Mouse (Mus musculus): ENCODE measurements at regions not wholly inside any gene's neighbourhood (a gene's known extent, or its start where the extent isn't known, plus 50 kb on each side); places are given as distances from the start of the nearest gene placed in this dataset.
"Not testable (repeated sequence)": the region's sequence is repeated elsewhere in the genome, so short reads cannot be mapped to it uniquely, and the experiment has no call there.

DNA sequence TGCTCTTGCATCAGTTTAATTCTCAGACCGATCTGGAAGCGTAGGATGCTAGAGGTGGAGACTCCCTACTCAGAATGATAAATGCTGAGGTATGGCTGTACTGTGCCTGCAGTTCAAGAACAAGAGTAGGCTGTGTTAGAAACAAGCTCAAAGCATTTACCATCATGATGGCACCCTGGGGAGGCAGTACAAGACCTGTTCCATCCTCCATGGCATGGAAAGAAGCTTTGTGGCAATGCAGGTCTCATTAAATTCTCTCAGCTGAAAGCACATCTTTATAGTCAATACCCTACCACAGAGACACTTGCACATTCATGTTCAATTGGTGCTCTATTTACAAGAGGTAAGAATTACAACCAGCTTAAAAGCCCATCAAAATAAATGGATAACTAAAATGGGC, 209.5 kb downstream of the Tbl1xr1 start:
- DNase-seq (ENCODE audit: inconsistent age in 2 of 2, low spot score in 1 of 2), result no peak

DNA sequence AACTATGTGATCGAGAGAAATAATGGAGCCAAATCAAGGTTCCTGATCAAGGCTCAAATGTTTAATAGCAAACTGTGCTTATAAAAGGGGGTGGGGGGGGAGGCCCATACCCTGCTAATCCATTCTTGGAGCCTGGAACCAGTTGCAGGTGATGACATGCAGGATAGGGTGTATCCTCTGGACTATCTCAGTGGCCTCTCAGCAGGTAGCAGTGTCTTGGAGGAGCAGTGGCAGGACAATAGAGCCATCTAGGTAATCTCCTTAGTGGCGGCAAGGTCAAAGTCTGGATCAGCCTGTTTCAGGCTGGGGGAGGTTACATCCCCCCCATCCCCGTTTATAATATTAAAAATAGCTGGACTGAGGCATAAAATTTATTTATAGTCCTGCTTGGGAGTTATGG, 217.0 kb downstream of the Tbl1xr1 start:
- no peak for DNase-seq (ENCODE audit: inconsistent age in 2 of 2, low spot score in 1 of 2)

DNA sequence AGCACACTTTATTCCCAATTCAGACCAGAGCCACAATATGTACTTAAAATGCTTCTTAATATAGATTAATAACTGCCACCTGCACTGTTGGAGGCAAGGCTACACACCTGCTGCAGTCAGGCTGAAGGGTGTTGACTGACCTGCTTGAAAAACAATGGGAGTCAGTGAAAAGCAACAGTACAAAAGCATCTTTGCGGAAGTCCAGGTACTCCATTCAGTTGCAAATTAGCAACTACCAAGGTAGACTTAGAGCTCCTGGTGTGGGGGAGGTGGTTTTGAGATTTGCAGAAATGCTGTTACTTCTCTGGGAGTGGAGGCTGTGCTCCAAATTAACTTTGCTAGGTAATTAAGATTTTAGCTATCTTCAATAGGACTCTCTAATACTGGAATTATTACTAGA, 217.6 kb downstream of the Tbl1xr1 start:
- DNase-seq (ENCODE audit: inconsistent age in 2 of 2, low spot score in 1 of 2), result not testable (repeated sequence)

DNA sequence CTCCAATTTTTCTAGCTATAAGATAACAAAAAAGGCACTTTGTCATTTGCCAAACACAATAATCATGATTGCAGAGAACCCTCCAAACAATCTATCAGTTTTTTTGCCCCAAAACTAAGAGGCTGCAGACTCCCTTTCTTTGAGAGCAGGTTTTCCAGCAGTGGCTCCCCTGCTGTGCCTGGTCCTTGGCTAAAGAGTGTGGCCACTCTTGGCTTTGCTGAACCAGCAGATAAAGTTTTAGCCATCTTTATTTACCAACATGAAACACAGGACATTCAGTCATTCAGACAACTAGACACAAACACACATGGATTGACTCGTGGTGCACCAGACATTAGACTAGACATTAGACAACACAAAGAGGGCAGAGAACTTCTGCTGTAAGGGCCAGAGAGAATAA, 220.5 kb downstream of the Tbl1xr1 start:
- DNase-seq (ENCODE audit: inconsistent age in 2 of 2, low spot score in 1 of 2), result not testable (repeated sequence)

DNA sequence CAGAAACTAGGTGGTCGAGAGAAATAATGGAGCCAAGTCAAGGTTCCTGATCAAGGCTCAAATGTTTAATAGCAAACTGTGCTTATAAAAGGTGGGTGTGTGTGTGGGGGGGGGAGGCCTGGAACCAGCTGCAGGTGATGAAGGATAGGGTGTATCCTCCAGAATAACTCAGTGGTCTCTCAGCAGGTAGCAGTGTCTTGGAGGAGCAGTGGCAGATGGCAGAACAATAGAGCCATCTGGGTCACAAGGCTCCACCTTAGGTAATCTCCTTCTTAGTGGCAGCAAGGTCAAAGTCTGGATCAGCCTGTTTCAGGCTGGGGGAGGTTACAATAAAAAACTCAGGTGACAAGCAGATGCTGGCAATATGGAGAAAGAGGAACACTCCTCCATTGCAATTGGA, 221.4 kb downstream of the Tbl1xr1 start:
- not testable (repeated sequence) for DNase-seq (ENCODE audit: inconsistent age in 2 of 2, low spot score in 1 of 2)

DNA sequence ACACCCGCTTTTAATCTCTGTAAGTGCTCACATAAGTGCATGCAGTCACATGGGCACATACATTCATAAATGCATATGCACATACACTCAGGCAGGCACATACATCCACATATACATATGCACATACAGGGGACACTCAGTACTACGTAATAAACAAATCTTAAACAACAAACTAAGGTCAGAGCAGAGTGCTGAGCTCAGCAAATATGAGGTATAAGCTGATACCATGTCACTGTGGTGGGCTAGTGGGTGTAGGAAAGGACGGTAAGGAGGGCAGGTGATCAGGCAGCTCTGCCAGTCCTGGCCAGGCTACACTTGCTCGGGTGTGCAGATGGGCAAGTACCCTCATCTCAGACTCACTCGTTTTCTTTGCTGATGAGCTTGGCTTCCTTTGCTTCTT, 224.1 kb downstream of the Tbl1xr1 start:
- DNase-seq (ENCODE audit: inconsistent age in 2 of 2, low spot score in 1 of 2), result no peak

DNA sequence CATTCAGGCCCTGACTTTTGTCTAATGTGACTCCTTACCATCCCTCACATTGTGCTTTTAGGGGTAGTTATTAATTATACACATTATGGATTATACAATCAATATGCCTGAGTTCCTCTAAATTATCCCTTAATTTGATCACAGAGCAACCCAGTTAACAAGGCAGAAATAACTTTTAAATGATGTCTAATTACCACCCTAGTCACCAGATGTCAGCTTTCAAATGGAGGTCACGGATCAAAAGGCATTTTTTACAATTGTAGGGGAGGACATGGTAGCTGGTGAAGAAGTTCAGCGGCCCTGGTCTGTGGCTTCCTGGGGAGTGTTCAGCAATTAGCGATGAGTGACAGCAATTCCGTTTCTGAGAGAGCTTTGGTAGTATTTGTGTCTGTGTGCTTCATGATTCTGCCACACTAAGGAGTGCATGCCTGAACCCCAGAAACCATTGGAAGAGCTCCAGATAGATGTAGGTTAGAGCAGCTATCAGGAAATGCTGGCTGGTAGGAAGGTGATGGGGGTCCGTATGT, 225.6 kb downstream of the Tbl1xr1 start:
- no peak for DNase-seq (ENCODE audit: inconsistent age in 2 of 2, low spot score in 1 of 2)

DNA sequence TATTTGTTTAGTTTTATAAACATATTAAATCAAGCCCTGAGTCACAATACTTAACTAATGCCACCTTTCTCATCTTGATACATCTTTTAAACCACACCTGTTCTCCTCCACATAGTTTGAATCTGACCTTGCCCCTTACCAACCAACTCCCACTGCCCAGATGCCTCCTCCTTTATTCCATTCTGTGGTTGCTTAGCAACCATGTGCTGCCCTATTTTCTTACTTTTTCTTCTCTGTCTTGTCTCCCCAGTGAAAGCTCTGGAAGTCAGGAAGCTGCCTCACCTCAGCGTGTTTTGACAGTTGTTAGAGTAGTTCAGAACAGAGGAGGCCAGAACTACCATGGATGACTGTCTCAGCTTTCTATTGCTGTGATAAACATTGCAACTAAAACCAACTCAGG, 227.7 kb downstream of the Tbl1xr1 start:
- no peak for DNase-seq (ENCODE audit: inconsistent age in 2 of 2, low spot score in 1 of 2)

DNA sequence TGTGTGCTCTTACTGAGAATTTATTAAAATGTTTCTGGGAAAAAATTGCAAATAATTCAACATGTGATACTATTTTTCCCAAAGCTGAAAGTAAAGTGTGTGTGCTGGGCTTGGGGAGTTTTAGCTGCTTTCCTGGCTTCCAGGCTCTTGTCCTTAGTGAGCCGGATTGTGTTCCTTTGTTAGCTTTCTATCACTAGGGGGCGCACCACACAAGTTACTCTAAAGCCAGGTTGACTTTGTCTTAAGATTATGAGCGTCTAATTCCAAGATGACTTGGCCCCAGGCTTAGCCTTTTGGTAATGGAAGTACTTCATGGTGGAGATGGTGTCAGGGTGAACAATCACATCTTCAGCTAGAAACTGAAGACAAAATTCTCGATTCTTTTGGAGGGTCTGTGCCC, 230.2 kb downstream of the Tbl1xr1 start:
- DNase-seq (ENCODE audit: inconsistent age in 2 of 2, low spot score in 1 of 2), result peak in 1 of 2 experiments; percentile 54

DNA sequence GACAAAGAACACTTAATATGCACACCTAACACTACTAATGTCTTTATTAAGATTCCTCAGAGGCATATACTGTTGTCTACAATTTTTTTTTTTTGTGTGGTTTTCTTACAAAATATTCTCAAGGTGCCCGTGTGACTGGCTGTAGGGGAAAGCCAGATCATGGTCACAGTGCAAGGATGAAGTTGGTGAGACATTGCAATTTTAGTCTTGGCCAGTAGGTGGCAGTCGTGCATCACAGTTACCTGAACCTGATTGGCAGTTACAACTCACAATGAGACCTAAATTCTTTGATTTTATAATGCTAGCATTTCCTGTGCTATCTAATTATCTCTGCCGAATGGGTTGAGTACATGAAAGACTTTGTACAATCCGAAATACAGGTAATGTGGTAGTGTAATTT, 232.5 kb downstream of the Tbl1xr1 start:
- peak; percentile 46 to 88 for DNase-seq (ENCODE audit: inconsistent age in 2 of 2, low spot score in 1 of 2)

DNA sequence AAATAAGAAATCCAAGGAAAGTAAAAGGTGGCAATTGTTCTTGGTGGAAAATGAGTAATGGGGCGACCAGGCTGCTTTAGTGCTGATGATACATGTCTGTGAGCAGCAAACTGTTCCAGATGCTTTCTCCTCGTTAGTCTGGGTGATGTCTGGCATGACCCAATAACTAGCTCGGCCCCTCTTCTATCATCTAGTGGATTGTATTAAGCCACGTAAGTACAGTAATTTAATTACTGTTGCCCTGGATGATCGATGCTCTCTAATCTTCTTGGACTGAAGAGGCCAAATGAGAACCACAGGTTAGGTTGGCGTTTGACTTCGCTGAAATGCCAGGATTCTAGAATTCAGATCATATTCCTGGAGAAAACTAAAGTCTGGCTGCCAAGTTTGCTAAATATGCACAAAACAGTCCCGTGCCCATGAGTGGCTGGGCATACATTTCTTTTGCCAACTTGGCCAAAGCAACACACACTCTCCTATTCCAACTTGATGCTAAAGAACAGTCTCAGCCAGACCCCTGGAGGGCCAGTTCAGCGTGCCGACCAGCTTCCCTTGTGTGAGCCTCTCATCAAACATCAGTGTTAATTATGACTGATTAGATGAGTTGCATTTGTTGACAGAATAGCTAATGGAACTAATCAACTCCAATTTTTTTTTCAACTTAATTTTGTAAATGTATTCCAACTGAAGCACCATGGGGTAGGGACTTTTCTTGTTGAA, 240.2 kb downstream of the Tbl1xr1 start:
- no peak for DNase-seq (ENCODE audit: inconsistent age in 2 of 2, low spot score in 1 of 2)

DNA sequence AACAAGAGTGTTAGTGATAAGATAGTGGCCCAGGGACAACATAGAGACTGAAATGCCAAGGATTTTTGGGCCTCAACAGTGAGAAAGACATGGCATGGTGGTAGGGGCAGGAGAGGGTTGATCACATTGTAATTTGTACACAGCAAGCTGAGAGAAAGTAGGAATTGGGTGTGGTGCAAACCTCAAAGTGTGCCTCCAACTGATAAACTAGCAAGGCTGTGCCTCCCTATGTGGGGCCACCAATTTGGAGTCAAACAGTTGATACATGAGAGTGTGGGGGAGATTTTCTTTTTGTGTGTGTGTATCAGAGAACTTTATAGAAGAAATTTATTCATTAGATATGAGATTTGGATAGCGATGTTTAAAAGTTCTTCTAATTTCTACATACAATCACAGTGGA, 244.0 kb downstream of the Tbl1xr1 start:
- DNase-seq (ENCODE audit: inconsistent age in 2 of 2, low spot score in 1 of 2), result not testable (repeated sequence)

DNA sequence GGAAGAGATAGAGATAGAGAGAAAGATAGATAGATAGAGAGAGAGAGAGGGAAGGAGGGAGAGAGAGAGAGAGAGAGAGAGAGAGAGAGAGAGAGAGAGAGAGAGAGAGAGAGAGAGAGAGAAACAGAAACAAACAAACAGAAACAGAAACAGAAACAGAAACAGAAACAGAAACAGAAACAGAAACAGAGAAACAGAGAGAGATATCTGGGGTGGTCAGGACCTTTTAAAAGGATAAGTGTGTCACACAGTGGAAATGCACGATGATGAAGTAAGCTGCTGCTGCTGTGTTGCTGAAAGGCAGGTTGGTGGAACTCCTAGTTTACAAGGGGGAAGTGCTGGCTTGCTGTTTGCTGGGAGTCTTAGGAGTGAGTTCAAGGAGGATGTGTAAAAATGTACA, 254.8 kb downstream of the Tbl1xr1 start:
- no peak for DNase-seq (ENCODE audit: inconsistent age in 2 of 2, low spot score in 1 of 2)
